Mouse (Mus musculus) inflammation-experienced regulatory T-cells (primary cell): ENCODE results near the gene Dnal4. TPM values are rescaled to one million over a fixed set of nuclear protein-coding genes. Genes with fewer than 3 reads are reported as not detected.

ENCODE experiments used
- polyA plus RNA-seq, 2 experiments: library from polyadenylated mRNA; unstranded; fragments of 100-300 nt; shearing (Covaris generic); gene quantifications; one replicate each; pipeline ENCODE4 v1.2.1; 2017

Gene Dnal4
- 10 to 100 TPM; 10.8 to 15.2 TPM for polyA plus RNA-seq

DNA sequence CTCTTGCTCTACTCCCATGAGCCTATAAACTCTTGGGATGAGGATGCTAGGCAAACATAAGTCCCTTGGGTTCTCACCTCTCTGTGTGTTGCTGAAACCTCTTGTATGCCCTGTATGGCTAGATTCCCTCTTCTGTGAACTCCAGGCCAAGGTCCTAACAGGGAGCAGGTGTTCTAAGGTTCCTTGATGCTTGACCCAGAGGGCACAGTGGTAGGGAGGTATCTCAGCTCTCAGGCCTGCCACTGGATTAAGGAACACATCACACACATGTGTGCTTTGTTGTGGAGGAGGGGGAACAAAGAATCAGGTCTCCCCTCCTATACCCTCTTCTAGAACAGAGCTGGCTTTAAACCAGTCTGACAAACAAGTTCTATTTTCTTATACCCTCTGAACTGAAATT lies at the start of gene Dnal4:
Gene Dnal4, minus strand, starts transcription at position 101 of the 400 bp plus-strand sequence.

DNA sequence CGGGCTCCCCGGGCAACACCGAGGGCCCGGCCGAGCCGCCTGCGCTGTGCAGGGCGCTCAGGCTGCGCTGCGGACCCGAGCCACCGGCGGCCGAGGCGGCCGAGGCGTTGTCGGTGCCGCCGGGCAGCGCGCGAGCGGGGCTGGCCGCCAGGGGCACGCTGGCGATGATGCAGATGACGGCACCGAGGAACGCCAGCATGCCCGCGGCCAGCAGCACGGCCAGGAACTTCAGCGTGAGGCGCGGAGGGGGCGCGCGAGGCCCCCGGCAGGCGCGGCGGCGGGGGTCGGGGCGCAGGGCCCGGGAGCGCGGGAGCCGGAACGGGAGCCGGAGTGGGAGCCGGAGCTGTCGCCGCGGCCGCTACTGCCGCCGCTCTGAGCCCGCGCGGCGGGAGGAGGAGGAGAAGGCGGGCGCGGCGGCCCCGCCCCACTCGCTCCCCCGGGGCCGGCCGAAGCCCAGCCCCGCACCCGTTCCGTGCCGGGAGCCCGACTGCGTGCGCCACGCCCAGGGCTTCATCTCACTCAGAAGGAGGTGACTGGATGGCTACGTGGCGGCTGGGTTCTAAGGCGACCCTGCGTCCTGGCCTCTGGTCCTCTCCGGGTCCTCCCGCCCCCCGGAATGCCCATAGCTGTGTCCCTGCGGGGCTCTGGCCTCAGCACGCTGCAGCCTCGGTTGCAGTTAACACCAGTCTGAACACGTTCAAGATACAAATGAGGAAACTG lies 26.9 kb upstream of the Dnal4 start, which contains the start of gene Nptxr:
Gene Nptxr, minus strand, starts transcription at position 415 of the 720 bp plus-strand sequence.

DNA sequence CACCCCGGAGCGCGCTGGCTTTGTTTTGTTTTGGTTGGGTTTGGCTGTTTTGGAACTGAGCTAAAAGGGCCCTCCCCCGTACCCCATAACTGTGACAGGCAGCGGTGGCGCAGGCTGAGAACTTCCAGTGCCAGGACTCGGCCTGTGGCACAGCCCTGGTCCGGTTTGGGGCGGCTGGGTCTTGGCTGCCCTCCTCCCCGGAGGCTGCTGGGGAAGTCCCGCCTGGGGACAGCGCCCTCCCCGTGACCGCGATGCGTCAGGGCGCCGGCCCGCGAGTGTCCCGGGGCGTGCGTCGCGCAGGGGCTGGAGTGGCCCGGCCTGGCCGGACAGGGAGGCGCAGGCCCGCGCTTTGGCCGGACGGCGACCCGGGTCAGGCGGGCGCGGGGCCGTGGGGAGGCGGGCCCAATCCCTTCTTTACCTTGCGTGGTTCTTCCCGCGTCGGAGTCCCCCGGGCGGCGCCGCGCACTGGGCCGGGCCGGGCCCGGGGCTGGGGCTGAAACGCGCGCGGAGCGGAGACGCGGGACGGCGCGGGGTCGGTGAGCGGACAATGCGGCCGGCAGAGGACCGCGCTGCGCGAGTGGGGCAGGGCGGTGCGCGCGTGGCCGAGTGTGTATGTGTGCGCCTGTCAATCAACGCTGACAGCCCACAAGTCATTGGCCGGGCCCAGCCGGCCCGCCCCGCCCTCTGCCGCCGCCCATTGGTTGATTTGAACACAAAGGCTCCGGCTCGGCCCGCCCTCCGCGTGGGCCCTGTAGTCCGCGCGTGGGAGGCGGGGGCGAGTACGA lies 35.5 kb downstream of the Dnal4 start, which contains the start of gene Sun2:
Gene Sun2, minus strand, starts transcription at position 616 of the 785 bp plus-strand sequence.

Other genes starting within 250 kb of the Dnal4 start
- gene Ddx17, start 231.1 kb downstream of the Dnal4 start, polyA plus RNA-seq = 10 to 100 TPM; 37.2 to 40.4 TPM
- under 1 TPM in 1 of 2 experiments, not detected in 1; 0.29 TPM for gene Dmc1, start 172.7 kb downstream of the Dnal4 start, polyA plus RNA-seq
- 1 to 10 TPM in 1 of 2 experiments, under 1 TPM in 1; 0.48 to 3.5 TPM for gene Fam227a, start 118.9 kb downstream of the Dnal4 start, polyA plus RNA-seq
- gene Cby1, start 118.7 kb downstream of the Dnal4 start, polyA plus RNA-seq = 10 to 100 TPM; 15.7 to 20.6 TPM
- gene Tomm22, start 107.0 kb downstream of the Dnal4 start, polyA plus RNA-seq = 100 to 1,000 TPM; 195 to 206 TPM
- 10 to 100 TPM; 27.7 to 29.4 TPM for gene Josd1, start 89.9 kb downstream of the Dnal4 start, polyA plus RNA-seq
- 100 to 1,000 TPM; 101 to 125 TPM for gene Gtpbp1, start 87.0 kb downstream of the Dnal4 start, polyA plus RNA-seq
- gene Sun2, start 35.3 kb downstream of the Dnal4 start, polyA plus RNA-seq = 10 to 100 TPM; 30.0 to 67.5 TPM
- gene Nptxr, start 26.9 kb upstream of the Dnal4 start, polyA plus RNA-seq = under 1 TPM; 0.25 to 0.77 TPM
- not detected for gene Npcd, start 56.4 kb upstream of the Dnal4 start, polyA plus RNA-seq
- gene Cbx6, start 56.8 kb upstream of the Dnal4 start, polyA plus RNA-seq = 10 to 100 TPM; 29.2 to 47.0 TPM
- gene Apobec3, start 113.8 kb upstream of the Dnal4 start, polyA plus RNA-seq = 100 to 1,000 TPM; 351 to 448 TPM
- gene Cbx7, start 193.3 kb upstream of the Dnal4 start, polyA plus RNA-seq = 100 to 1,000 TPM; 154 to 175 TPM
- 1 to 10 TPM in 1 of 2 experiments, under 1 TPM in 1; 0.78 to 1.7 TPM for gene Pdgfb, start 237.1 kb upstream of the Dnal4 start, polyA plus RNA-seq